Mouse (Mus musculus) midbrain, embryonic 14.5 days (tissue): ENCODE measurements around the gene Gzme. TPM values are rescaled to one million over a fixed set of nuclear protein-coding genes. Genes with fewer than 3 reads are reported as not detected.

Source experiments
- ATAC-seq: fragments of 200-750 bp; cut with Nextera tagmentation; 2 replicates; pipeline ENCODE4 v1.8.0; 2017; ENCODE audit warnings: moderate number of reproducible peaks, moderate library complexity; ENCODE audit not compliant: low FRiP score, low TSS enrichment
- DNase-seq: peaks from one replicate; pipeline ENCODE4 v3.0.0-alpha.2; 2015
- H3K27ac ChIP-seq: fragments of 300-500 bp; sonication (generic); replicated peaks from 2 replicates; pipeline ENCODE4 v1.5.1; 2014; ENCODE audit warnings: mild to moderate bottlenecking, low read depth, low read length, moderate library complexity
- H3K27me3 ChIP-seq: fragments of 300-500 bp; sonication (generic); 2 replicates; pipeline ENCODE4 v1.6.1; 2014; ENCODE audit warnings: low read length, control low read depth, mixed read lengths; ENCODE audit not compliant: control insufficient read depth, insufficient read depth
- H3K36me3 ChIP-seq: fragments of 300-500 bp; sonication (generic); 2 replicates; pipeline ENCODE4 v1.6.1; 2014; ENCODE audit warnings: low read length, control low read depth; ENCODE audit not compliant: control insufficient read depth, insufficient read depth
- H3K4me1 ChIP-seq: fragments of 300-500 bp; sonication (generic); 2 replicates; pipeline ENCODE4 v1.6.1; 2014; ENCODE audit warnings: mild to moderate bottlenecking, antibody characterized with exemption, low read length, control low read depth; ENCODE audit not compliant: control insufficient read depth, insufficient read depth
- H3K4me2 ChIP-seq: fragments of 300-500 bp; sonication (generic); 2 replicates; pipeline ENCODE4 v1.6.1; 2014; ENCODE audit warnings: mild to moderate bottlenecking, low read length, moderate library complexity
- H3K4me3 ChIP-seq: fragments of 300-500 bp; sonication (generic); replicated peaks from 2 replicates; pipeline ENCODE4 v1.5.1; 2014; ENCODE audit warnings: low read depth, low read length
- H3K9ac ChIP-seq: fragments of 300-500 bp; sonication (generic); replicated peaks from 2 replicates; pipeline ENCODE4 v1.6.1; 2014; ENCODE audit warnings: mild to moderate bottlenecking, low read length, moderate library complexity
- H3K9me3 ChIP-seq: fragments of 300-500 bp; sonication (generic); 2 replicates; pipeline ENCODE4 v1.6.1; 2016; ENCODE audit warnings: low read length, control low read depth, mixed read lengths; ENCODE audit not compliant: control insufficient read depth
- WGBS: fragments of 180-500 bp; shearing (Covaris S2); extraction: QIAGEN DNeasy Blood & Tissue Kit; methylation state at CpG from one replicate; pipeline ENCODE4 v1.1.7; 2014; 5-methylcytosine and 5-hydroxymethylcytosine counted together
- microRNA-seq: library from miRNA; unstranded; fragments of <30 nt; microRNA quantifications from one replicate; pipeline ENCODE4, GENCODE M21; 2016
- polyA plus RNA-seq: library from polyadenylated mRNA; unstranded; fragments of >200 nt; fragmentation: Nextera tagmentation; extraction: Ambion mirVana; gene quantifications from 2 replicates; pipeline ENCODE4 v1.2.1, GENCODE M21; 2014

Gene Gzme
- polyA plus RNA-seq, 1 experiment from 2014 or later, result not detected

GRCm38 (mm10) chr14:56085167-56085566 lies 35.3 kb downstream of the Gzme start, which contains the start of gene Mcpt8:
Gene Mcpt8, minus strand, starts transcription at chr14:56085273.
- Histone ChIP-seq H3K4me2 (no peak within 1 kb of the TSS), H3K9me3 (no peaks in the 10 kb centered on the region), H3K36me3 (no peaks in the 10 kb centered on the region), H3K9ac (no peak within 1 kb of the TSS), H3K27ac (no peak within 1 kb of the TSS), H3K4me1 (no peaks in the 10 kb centered on the region), H3K4me3 (no peak within 1 kb of the TSS), H3K27me3 (no peaks in the 10 kb centered on the region)
- DNase-seq, result no peak
- ATAC-seq, result no peak
- 95% methylated on average over 2 of the region's 2 CpGs for WGBS

DNA sequence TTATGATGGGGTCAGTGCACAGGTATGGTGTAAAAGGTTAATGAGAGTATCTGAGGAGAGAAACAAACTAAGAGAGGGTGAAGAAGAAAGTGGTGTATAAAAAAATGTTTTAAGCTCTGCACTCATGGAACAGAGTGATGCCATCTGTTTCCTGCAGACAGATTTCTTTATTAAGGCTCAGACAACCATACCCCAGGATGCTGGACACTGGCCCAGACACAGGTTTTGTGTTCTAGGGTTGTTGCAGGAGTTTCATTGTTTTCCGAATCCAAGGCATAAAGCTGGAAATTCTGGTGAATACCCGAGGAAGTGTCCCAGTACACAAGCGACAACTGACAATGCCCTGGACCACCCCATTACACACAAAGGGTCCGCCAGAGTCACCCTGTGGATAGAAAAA lies 38.4 kb downstream of the Gzme start:
- H3K36me3 ChIP-seq, result no peaks in the 10 kb centered on the region
- H3K4me1 ChIP-seq, result no peaks in the 10 kb centered on the region
- 75% methylated on average over 4 of the region's 4 CpGs for WGBS
- H3K9me3 ChIP-seq, result no peaks in the 10 kb centered on the region
- no peak for DNase-seq
- no peak for ATAC-seq
- no peak overlapping the region for H3K4me2 ChIP-seq
- H3K27me3 ChIP-seq, result no peaks in the 10 kb centered on the region
- no peak overlapping the region for H3K9ac ChIP-seq
- H3K4me3 ChIP-seq, result no peak overlapping the region
- no peak overlapping the region for H3K27ac ChIP-seq

Small RNA genes lying within 50 kb of the gene (microRNA-seq; reads per million reads assigned to microRNA genes)
- gene Mir6949, result not detected

Other genes starting within 250 kb of the Gzme start
- gene Cbln3, start 236.2 kb downstream of the Gzme start, polyA plus RNA-seq, result 0.19 and 0.20 TPM in 2 replicates
- gene Khnyn, start 235.7 kb downstream of the Gzme start, polyA plus RNA-seq, result 6.5 and 7.1 TPM in 2 replicates
- 125 and 142 TPM in 2 replicates for gene Sdr39u1, start 220.3 kb downstream of the Gzme start, polyA plus RNA-seq
- 0.26 TPM in 1 of 2 replicates, not detected in the other for gene Cma1, start 175.9 kb downstream of the Gzme start, polyA plus RNA-seq
- gene Cma2, start 169.6 kb downstream of the Gzme start, polyA plus RNA-seq, result not detected in 2 replicates
- gene Mcpt1, start 102.7 kb downstream of the Gzme start, polyA plus RNA-seq, result not detected in 2 replicates
- not detected in 2 replicates for gene Mcpt9, start 90.1 kb downstream of the Gzme start, polyA plus RNA-seq
- gene Mcpt2, start 78.6 kb downstream of the Gzme start, polyA plus RNA-seq, result not detected in 2 replicates
- gene Mcpt4, start 58.3 kb downstream of the Gzme start, polyA plus RNA-seq, result not detected in 2 replicates
- not detected in 2 replicates for gene Mcpt8, start 35.4 kb downstream of the Gzme start, polyA plus RNA-seq
- not detected in 2 replicates for gene Ctsg, start 18.1 kb downstream of the Gzme start, polyA plus RNA-seq
- gene Gzmd, start 12.0 kb upstream of the Gzme start, polyA plus RNA-seq, result not detected in 2 replicates
- gene Gzmg, start 39.0 kb upstream of the Gzme start, polyA plus RNA-seq, result not detected in 2 replicates
- gene Gzmn, start 54.0 kb upstream of the Gzme start, polyA plus RNA-seq, result not detected in 2 replicates
- gene Gzmf, start 90.8 kb upstream of the Gzme start, polyA plus RNA-seq, result not detected in 2 replicates
- gene Gzmc, start 114.0 kb upstream of the Gzme start, polyA plus RNA-seq, result not detected in 2 replicates
- not detected in 2 replicates for gene Gzmb, start 141.6 kb upstream of the Gzme start, polyA plus RNA-seq
- 0.37 TPM in 1 of 2 replicates, not detected in the other for gene Atp12a, start 244.4 kb upstream of the Gzme start, polyA plus RNA-seq